Mouse (Mus musculus) thymus, postnatal 0 days (tissue): Measurements from ENCODE around the gene Samhd1. TPM values are rescaled to one million over a fixed set of nuclear protein-coding genes. Genes with fewer than 3 reads are reported as not detected.

Source experiments
- DNase-seq: peaks from one replicate; pipeline ENCODE4 v3.0.0-alpha.2; 2015; ENCODE audit warnings: low spot score
- polyA plus RNA-seq: library from polyadenylated mRNA; unstranded; fragments of >200 nt; fragmentation: Nextera tagmentation; extraction: Ambion mirVana; gene quantifications from 2 replicates; pipeline ENCODE4 v1.2.1, GENCODE M21; 2015

Gene Samhd1
- polyA plus RNA-seq, 1 experiment from 2014 or later, result 25.5 TPM

DNA sequence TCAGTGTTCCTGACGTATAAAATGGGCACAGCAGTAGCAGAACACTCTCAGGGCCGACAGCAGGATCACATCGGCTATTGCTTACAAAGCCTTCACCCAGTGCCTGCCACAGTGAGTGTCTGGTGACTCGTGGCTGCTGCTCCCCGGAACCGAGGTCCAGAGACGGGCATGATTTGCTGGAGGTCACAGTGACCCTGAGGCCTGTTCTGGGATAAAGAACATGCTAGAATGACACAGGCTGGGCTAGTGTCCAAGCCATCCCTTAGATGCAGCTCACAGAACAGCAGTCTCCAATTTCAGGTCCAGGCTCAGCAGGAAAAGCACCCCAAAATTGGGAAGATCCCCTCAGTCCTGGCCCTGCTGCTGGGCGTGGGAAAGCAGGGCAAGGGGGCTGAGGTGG lies 80.8 kb downstream of the Samhd1 start:
- DNase-seq, result no peak

DNA sequence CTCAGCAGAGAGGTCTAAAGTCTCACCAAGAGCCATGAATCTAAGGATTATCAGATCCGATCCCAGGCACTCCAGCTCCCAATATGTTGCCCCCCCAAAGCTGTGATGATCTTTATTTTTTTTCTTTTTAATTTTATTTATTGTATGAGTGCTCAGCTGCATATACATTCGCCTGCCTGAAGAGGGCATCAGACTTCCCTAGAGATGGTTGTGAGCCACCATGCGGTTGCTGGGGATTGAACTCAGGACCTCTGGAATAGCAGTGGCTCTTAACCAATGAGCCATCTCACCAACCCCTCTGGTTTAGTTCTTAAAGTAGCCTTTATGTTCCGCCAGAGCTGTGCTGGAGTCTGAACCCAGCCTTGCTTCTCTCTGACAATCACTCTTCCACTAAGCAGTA lies 81.3 kb downstream of the Samhd1 start:
- DNase-seq, result no peak

DNA sequence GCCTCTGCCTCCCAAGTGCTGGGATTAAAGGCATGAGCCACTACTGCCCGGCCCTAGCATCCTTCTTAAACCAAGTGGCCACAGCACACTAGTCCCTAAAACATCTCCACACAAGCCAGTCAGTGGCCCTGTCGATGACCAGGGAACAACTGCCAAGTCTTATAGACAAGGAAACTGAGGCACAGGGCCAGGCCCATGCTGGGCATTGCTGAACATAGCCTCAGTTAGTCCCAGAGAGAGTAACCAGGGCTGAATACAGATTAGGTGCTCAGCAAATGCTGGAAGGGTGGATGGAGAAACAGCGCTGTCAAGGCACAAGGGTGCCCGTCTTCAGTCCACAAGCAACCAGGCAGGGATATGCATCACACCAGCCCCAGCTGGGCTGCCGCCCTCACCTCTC lies 81.9 kb downstream of the Samhd1 start:
- DNase-seq, result no peak

DNA sequence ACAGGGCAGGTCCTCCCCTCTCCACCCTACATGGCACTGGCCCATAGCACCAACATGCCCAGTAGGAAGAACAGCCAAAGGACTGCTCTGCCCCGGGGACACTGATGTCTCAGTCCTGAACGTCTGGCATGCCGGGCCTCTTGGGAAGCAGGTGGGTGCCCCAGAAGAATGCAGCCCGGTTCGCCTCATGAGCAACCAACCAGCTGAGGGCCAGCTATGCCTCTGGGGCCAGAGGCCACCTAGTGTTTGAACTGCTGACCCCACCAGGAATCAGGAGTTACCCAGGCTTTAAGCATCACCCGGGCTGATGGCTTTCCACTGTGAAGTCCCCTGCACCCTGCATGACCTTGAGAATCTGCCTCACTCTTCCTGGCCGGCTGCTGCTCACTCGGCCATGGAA lies 82.6 kb downstream of the Samhd1 start:
- no peak for DNase-seq

DNA sequence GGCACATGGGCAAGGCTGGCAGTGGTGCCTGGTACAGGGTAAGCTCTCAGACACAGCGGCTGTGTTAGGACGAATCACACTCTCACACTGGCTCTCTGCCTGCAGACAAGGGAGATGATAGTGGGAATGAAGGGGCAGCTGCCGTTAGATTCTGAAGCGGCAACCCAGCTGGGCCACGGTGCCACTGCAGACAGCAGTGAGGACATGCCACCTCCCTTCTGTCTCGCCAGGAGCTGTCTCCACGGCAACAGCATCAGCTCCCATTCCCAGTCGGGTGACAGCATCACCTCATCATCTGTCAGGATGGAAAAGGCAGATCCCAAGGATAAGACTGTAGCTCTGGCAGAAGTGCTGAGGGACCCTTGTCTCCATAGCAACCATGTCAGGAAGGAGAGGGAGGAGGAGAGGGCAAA lies 85.2 kb downstream of the Samhd1 start:
- DNase-seq, result no peak

DNA sequence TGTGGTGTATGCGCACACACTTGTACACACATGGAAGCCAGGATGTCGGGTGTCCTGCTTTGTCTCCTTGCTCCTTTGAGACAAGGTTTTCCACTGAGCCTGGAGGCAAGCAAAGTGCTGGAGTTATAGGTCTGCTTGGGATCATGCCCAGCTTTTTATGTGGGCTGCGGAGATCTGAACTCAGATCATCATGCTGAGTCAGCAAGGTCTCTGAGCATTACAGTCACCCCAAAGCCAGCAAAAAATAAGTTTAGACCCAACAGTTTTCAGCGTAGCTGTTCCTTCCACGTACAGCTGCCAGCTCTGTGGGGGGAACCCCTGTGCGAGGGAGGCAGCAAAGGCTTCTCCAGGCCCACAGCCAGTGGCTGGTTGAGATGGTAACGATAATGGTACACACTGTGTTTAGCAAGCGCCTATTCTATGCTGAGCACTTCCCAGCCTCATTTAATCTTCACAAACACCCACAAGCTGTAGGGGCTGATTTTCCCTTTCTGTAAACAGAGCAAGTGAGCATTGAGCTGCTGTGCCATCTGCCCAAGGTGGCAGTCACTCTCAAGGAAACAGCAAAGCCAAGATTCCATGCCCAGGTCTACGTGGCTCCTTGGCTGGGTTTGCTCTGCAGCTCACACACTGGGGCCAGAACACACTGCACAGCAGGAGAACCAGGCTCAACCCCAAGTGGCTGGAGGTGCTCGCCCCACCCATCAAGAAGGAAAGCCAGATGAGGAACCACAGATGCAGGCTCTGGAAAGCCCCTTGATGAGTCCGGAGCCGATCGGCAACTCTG lies 86.5 kb downstream of the Samhd1 start:
- no peak for DNase-seq

Other genes with a start within 250 kb of the Samhd1 start
- 104 and 115 TPM in 2 replicates for gene Sla2, start 248.1 kb downstream of the Samhd1 start, polyA plus RNA-seq
- 125 and 141 TPM in 2 replicates for gene Ndrg3, start 143.2 kb downstream of the Samhd1 start, polyA plus RNA-seq
- 30.9 and 31.3 TPM in 2 replicates for gene Dsn1, start 128.1 kb downstream of the Samhd1 start, polyA plus RNA-seq
- 0.57 TPM in 2 replicates for gene Soga1, start 56.0 kb downstream of the Samhd1 start, polyA plus RNA-seq
- gene Tldc2, start 48.2 kb downstream of the Samhd1 start, polyA plus RNA-seq, result not detected in 2 replicates
- 36.5 and 40.7 TPM in 2 replicates for gene Rbl1, start 69.3 kb upstream of the Samhd1 start, polyA plus RNA-seq
- gene Rpn2, start 143.8 kb upstream of the Samhd1 start, polyA plus RNA-seq, result 160 and 169 TPM in 2 replicates
- 0.36 and 0.49 TPM in 2 replicates for gene Mroh8, start 144.3 kb upstream of the Samhd1 start, polyA plus RNA-seq
- gene Ghrh, start 212.2 kb upstream of the Samhd1 start, polyA plus RNA-seq, result 0.72 TPM in 1 of 2 replicates, not detected in the other
- gene Manbal, start 232.3 kb upstream of the Samhd1 start, polyA plus RNA-seq, result 63.8 and 73.4 TPM in 2 replicates